Mouse (Mus musculus) erythroblast, embryonic 14.5 days (primary cell): Measurements from ENCODE around the gene Prps1l3. TPM values are rescaled to one million over a fixed set of nuclear protein-coding genes. Genes with fewer than 3 reads are reported as not detected.
A peak's percentile ranks its signal among the peaks of the same experiment; 100 is the strongest.

Experiments
- H3K27me3 ChIP-seq: 2 replicates; pipeline ENCODE4 v1.6.1; 2012; ENCODE audit warnings: inconsistent platforms; ENCODE audit not compliant: control insufficient read depth
- H3K36me3 ChIP-seq: 2 replicates; pipeline ENCODE4 v1.6.1; 2012; ENCODE audit warnings: mild to moderate bottlenecking, inconsistent platforms; ENCODE audit not compliant: control insufficient read depth
- H3K4me1 ChIP-seq: 2 replicates; pipeline ENCODE4 v1.6.1; 2012; ENCODE audit warnings: inconsistent platforms; ENCODE audit not compliant: control insufficient read depth
- H3K4me3 ChIP-seq: replicated peaks from 2 replicates; pipeline ENCODE3; 2012; ENCODE audit warnings: moderate library complexity, mild to moderate bottlenecking, inconsistent platforms
- H3K9me3 ChIP-seq: 2 replicates; pipeline ENCODE4 v1.6.1; 2012; ENCODE audit warnings: low read length, inconsistent platforms, mixed read lengths; ENCODE audit not compliant: control insufficient read depth
- GATA1 ChIP-seq: IDR thresholded peaks from 2 replicates; pipeline ENCODE4 v1.6.1; 2012; ENCODE audit warnings: low read length, inconsistent platforms, mixed read lengths
- TAL1 ChIP-seq: IDR thresholded peaks from 3 replicates; pipeline ENCODE4 v1.6.1; 2012; ENCODE audit warnings: low read length, inconsistent platforms, mixed read lengths
- polyA plus RNA-seq: library from polyadenylated mRNA; stranded (reverse); fragments of >175 nt; gene quantifications from 2 replicates; pipeline ENCODE4 v1.2.3, GENCODE M21; 2012

Prps1l3 gene
- polyA plus RNA-seq, result 0.31 and 0.80 TPM in 2 replicates

DNA sequence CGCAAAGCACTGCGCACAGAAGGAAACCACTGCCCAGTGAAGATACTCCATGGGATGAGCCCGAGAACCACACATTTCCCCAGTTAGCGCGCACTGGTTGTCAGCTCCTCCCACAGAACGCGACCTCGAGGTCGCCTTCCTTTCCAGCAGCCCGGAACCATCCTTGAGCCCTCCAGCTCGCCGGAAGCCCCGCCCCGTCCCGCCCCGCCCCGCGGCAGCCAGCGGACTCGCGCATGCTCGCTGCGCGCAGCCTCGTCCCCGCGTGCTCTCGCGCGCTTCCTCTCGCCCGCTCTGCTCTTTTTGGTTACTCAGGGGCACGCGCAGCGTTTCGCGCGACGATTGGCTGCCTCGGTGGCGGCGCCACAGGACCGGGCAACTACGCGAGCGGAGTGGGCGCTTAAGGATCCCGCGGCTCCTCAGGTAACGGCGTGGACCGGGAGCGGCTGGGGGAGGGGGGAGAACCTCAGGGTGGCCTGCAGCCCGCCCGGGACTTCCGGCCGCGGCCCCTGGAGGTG lies at the start of gene Prps1l3, which contains the start of gene Mipol1:
TSS of gene Prps1l3 (plus strand) at position 221 of the 515 bp plus-strand sequence.
TSS of gene Mipol1 (plus strand) at position 236 of the 515 bp plus-strand sequence.
- Histone ChIP-seq H3K9me3 (no peaks in the 10 kb centered on the region), H3K4me1 (peaks cover 46% of the 10 kb centered on the region), H3K4me3 (peak within 1 kb of the TSS; percentile 94), H3K27me3 (no peaks in the 10 kb centered on the region), H3K36me3 (peaks cover 11% of the 10 kb centered on the region)
- no peak for TF ChIP-seq TAL1
- no peak for TF ChIP-seq GATA1

DNA sequence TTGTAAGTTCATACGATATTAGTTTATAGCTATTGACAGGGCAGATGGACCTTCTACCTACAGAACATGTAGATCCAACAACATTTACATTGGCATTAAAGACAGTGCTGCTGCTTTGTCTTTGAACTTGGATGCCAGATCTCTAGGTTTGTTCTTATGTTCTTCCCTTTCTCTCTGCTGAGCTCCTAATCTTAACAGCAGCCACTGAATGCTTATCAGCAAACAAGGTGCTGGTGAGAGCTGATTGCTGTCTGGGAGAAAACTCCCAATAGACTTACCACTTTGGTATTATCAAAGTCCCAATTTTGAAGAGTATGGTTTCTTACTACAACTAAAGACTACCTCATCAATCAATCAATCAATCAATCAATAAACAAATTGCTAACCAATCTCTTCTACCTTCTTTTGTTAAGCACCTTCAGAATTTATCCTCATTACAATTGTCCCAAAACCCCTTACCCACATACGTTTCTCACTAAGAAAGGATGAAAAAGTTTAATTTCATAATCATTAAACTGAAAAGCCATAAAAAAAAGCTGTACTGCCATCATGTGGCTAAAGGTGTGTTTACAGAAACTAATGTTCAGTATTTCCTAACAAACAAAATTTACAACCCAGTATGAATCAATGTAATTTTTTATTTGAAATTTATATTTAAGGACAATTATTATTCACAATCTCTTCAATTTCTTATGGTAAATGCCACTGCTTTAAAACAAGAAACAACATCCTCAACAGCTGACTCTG lies 45.6 kb upstream of the Prps1l3 start:
- H3K36me3 ChIP-seq, result peaks cover 12% of the 10 kb centered on the region
- H3K4me3 ChIP-seq, result peak overlapping the region; percentile 23
- H3K27me3 ChIP-seq, result no peaks in the 10 kb centered on the region
- TF ChIP-seq TAL1 (peak; percentile 63), GATA1 (peak; percentile 74)
- H3K4me1 ChIP-seq, result peaks cover 58% of the 10 kb centered on the region
- H3K9me3 ChIP-seq, result no peaks in the 10 kb centered on the region

DNA sequence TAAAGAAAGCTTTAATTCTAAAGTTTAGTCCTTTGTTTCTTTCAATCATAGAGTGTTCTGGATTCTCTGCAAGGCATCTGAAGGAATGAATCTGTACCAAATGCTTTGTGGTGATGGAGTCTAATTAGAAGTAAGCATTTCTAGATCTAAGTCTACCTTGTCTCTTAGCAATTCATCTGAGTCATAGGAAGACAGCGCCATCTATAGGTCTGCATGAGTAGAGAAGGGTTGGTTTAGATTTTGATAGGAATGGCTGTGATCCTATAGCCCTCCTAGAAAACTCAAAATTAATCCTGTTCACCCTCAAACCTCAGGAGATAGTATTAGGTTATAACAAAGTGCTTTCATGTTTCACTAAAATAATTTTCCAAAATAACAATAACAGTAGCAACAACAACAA lies 44.7 kb upstream of the Prps1l3 start:
- H3K27me3 ChIP-seq, result no peaks in the 10 kb centered on the region
- H3K36me3 ChIP-seq, result peaks cover 12% of the 10 kb centered on the region
- TF ChIP-seq GATA1 (no peak), TAL1 (no peak)
- H3K9me3 ChIP-seq, result no peaks in the 10 kb centered on the region
- peaks cover 52% of the 10 kb centered on the region for H3K4me1 ChIP-seq
- no peak overlapping the region for H3K4me3 ChIP-seq

GRCm38 (mm10) chr12:57186126-57186525 lies 44.1 kb upstream of the Prps1l3 start:
- H3K36me3 ChIP-seq, result peaks cover 13% of the 10 kb centered on the region
- H3K4me1 ChIP-seq, result peaks cover 49% of the 10 kb centered on the region
- H3K27me3 ChIP-seq, result no peaks in the 10 kb centered on the region
- H3K4me3 ChIP-seq, result no peak overlapping the region
- TF ChIP-seq GATA1 (no peak), TAL1 (no peak)
- no peaks in the 10 kb centered on the region for H3K9me3 ChIP-seq

DNA sequence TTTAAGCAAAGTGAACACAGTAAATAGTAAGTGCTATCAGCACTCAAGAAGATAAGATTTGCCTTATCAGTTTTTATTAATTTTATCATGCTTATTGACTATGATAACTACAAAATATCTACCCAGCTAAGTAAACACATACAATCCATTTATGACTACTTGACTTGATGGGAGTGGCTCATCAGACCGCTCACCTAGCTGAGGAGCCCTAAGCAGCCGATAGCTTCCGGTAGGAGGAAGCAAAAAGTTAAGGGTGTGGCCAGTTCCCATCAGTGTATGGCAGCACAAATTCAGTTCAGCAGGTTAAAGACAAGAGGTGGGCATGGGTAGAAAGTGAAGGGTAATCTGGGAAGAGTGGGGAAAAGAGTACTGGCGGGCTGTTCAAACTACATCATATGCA lies 43.2 kb upstream of the Prps1l3 start:
- Histone ChIP-seq H3K4me3 (no peak overlapping the region), H3K27me3 (no peaks in the 10 kb centered on the region), H3K9me3 (no peaks in the 10 kb centered on the region), H3K36me3 (peaks cover 22% of the 10 kb centered on the region), H3K4me1 (peaks cover 50% of the 10 kb centered on the region)
- TF ChIP-seq GATA1 (no peak; the same call in 1 of the 2 replicates), TAL1 (no peak)

GRCm38 (mm10) chr12:57194609-57195008 lies 35.6 kb upstream of the Prps1l3 start:
- no peaks in the 10 kb centered on the region for H3K27me3 ChIP-seq
- peak overlapping the region; percentile 84 for H3K4me3 ChIP-seq
- H3K36me3 ChIP-seq, result peaks cover 33% of the 10 kb centered on the region
- TF ChIP-seq GATA1 (no peak), TAL1 (no peak)
- H3K9me3 ChIP-seq, result no peaks in the 10 kb centered on the region
- H3K4me1 ChIP-seq, result peaks cover 49% of the 10 kb centered on the region

- TF ChIP-seq GATA1 (no peak), TAL1 (no peak)
- no peaks in the 10 kb centered on the region for H3K27me3 ChIP-seq
- peaks cover 28% of the 10 kb centered on the region for H3K36me3 ChIP-seq
- peaks cover 53% of the 10 kb centered on the region for H3K4me1 ChIP-seq
- no peaks in the 10 kb centered on the region for H3K9me3 ChIP-seq
- peak overlapping the region; percentile 84 for H3K4me3 ChIP-seq
Measured at GRCm38 (mm10) chr12:57196286-57196607, 34.0 kb upstream of the Prps1l3 start.

DNA sequence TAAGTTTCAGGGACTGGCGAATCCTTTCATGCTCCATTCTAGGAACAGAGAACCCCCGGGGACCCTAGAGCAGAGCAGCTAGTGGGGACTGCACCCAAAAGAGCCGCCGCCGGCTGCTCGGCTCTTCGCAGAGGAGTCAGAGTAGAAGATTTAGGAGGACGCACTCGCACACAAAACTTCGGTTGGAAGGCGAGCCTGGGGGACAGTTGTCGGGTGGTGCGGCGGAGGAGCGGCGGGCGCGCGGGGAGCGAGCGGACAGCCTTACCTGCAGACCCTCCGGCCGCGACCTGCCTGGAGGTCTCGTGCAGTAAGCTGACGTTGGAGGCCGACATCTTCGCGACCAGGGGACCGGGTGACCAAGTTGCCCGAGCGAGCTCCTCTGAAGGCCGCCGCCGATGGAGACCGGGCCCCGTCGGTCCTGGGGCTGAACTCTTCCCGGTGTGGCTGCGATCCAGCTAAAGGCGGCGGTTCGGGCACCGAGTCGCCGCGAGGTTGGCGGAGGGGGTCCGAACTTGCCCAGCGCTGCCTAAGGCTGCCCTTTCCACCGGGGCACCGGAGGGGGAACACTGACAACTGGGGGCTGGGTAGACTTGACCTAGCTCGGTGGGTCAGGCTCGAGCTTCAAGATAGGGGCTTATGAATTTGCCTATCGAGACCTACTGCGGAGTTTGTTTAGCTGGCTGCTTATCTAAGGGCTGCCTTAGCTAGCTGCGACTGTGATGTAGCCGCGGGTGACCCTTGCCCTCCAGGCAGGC lies 33.4 kb upstream of the Prps1l3 start:
- H3K4me3 ChIP-seq, result peak overlapping the region; percentile 84
- H3K36me3 ChIP-seq, result peaks cover 23% of the 10 kb centered on the region
- no peaks in the 10 kb centered on the region for H3K27me3 ChIP-seq
- peak; percentile 71 for TF ChIP-seq GATA1
- no peak for TF ChIP-seq TAL1
- H3K4me1 ChIP-seq, result peaks cover 54% of the 10 kb centered on the region
- H3K9me3 ChIP-seq, result no peaks in the 10 kb centered on the region
